Mouse (Mus musculus): ENCODE measurements around the gene Tat. TPM values are rescaled to one million over a fixed set of nuclear protein-coding genes. Genes with fewer than 3 reads are reported as not detected.
"Not testable (repeated sequence)": the region's sequence is repeated elsewhere in the genome, so short reads cannot be mapped to it uniquely, and the experiment has no call there.

The Tat gene
- total RNA-seq, 4 experiments from 2014 or later: 0.10 to 0.58 (median 0.25) TPM

GRCm38 (mm10) chr8:109983944-109984343 is 6.3 kb upstream of the Tat start:
- DNase-seq: peak; percentile 30

DNA sequence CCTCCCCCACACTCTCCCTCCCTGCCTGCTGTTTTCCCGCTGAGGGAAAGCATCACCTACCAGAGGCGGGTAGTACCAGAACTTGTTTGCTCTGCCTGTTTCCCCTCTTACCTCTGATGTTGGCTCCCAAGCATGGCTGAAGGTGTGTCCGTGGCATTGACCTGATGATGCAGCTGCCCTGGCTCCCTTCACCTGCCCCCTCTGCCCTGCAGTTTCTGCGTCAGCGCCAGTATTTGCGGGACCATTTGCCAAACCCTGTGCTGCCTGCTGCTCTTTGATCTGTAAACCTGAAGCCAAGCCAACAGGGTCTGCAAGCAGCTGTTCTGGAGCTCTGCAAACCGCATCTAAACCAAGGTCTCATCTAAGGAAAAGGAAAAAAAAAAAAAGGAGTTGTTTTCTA is 3.9 kb upstream of the Tat start:
- peak; percentile 31 for DNase-seq

DNA sequence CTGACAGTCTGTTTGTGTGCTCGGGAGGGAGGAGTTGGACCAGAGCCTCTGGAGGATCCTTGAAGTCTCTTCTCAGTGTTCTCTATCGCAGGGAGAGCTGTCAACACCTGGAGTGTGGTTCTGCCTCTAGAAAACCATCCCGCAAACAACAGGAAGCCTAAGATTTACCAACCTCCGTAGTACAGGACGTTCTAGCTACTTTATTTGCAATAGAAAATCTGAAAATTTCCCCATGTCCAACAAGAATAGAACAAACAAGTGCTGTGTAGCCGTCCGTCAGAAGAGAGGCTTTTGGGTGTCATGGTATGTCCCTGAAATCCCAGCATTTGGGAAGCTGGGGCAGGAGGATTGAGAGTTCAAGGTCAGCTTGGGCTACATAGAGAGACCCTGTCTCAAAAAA is 2.5 kb upstream of the Tat start:
- DNase-seq: no peak

DNA sequence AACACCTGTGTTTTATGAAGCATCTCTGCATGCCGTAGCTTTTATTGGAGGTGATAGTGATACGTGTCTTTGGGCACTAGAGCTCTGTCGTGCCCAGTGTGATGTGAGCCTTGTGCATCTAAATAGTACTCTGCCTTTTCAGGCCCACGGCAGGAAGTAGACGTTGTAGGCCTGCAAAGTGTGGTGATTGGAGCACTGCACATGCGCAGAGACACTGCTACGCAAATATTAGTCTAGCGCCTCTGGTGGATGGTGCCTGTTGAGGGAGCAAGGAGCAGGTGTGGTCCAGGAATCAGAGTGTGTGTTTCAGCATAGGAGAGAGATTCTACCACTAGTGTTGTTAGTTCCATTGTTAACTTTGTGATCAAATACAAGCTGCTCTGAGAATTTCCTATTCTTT is 1.1 kb upstream of the Tat start:
- no peak for DNase-seq

- no peak for DNase-seq
These were observed 1.9 kb downstream of the Tat start for GRCm38 (mm10) chr8:109992166-109992565.

GRCm38 (mm10) chr8:109992951-109993350 is 2.7 kb downstream of the Tat start:
- DNase-seq: no peak

- no peak for DNase-seq
These were observed 7.1 kb downstream of the Tat start for GRCm38 (mm10) chr8:109997381-109997780.

GRCm38 (mm10) chr8:109998066-109998465 is 7.8 kb downstream of the Tat start:
- no peak for DNase-seq

- DNase-seq: no peak
These were observed 9.7 kb downstream of the Tat start for GRCm38 (mm10) chr8:109999974-110000373.

DNA sequence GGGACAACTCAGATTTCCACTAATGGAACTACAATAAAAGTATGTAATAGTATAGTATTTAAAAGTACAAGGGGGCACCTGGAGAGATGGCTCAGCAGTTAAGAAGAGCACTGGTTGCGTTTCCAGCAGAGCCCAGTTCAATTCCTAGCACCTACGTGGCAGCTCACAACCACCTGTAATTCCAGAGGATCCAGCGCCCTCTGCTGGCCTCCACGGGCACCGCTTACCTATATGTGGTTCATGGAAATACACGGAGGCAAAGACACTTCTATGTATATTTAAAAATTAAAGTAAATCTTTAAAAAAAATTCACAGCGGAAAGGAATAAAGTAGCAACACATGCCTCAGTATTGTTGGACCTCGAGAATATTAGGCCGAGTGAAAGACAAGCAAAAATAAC is 12.7 kb downstream of the Tat start:
- no peak for DNase-seq

GRCm38 (mm10) chr8:110004300-110004699 is 14.1 kb downstream of the Tat start:
- no peak for DNase-seq

DNA sequence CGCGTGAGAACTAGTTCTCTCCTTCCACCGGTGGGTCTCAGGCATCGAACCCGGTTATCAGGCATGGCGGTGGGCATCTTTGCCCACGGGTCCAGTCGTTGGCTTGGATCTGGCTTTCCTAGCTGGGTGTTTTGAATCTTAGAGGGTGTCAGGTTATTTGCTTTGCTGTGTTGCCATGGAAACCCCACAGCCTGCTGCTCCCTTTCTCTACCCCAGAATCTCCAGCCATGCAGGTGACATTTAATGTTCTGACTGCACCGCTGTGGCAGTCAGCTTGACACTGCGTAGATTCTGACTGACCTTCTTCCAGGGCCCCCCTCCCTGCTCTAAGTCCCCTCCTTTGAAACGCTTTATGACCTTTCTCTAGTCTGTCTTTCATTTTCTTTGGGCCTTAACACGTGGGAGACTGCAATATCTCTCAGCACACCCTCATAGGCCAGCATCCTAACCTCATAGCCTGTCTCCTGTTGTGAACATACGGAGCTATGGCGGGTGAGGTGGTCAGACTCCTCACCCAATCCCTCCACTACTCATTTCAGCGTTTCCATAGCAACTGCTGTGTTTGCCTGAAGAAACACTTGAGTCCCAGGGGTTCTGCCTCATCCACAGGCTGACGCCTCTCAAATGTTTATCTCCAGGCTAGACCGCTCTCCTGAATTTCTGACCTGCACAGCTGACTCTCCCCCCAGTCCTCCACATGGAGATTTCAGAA is 16.2 kb downstream of the Tat start:
- DNase-seq: no peak

DNA sequence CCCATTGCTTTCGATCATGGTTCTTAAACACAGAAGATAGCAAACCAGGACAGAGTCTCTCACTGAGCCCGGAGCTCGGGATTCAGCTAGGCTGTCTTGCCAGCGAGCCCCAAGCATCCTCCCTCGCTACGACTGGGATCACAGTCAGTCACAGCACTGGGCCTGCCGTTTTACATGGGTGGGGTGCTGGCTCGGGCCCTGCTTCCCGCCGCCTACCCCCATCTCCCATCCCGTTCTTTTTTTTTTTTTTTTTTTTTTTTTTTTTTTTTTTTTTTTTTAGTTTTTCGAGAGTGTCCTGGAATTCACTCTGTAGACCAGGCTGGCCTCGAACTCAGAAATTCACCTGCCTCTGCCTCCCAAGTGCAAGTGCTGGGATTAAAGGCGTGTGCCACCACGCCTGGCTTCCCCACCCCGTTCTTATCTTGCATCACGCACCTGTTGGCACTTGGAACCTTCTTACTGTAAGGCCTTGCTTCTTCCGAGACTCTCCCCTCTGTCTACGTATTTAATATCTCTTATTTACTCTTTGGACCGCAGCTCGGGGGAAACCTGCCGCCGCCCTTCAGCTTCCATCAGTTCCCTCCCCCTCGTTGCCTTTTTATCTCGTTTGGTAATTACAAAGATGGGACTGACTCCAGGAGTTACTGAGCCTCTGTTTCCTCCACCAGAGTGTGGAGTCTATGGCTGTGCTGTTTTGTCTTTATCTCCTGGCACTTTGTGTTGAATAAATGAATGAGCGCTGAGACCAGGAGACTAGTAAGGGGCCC is 18.2 kb downstream of the Tat start:
- no peak for DNase-seq

GRCm38 (mm10) chr8:110008995-110009446 is 18.8 kb downstream of the Tat start:
- DNase-seq: no peak

DNA sequence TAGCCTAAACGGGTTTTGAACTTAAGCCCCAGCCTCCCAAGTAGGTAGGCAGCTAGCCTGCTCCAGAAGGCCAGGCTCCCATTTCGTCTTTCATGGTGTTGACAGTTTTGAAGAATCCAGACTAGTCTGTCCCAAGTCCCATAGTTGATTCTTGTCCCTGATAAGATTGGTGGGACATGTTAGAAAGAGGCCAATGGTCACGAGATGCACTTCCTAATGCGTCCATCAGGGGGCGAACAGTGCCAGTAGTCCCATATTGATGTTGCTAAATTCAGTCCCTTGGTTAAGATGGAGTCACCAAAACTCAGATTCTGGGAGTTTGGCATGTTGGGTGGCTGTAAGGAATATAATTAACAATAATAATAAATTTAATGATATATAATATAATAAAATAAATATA is 20.6 kb downstream of the Tat start:
- peak; percentile 30 for DNase-seq

DNA sequence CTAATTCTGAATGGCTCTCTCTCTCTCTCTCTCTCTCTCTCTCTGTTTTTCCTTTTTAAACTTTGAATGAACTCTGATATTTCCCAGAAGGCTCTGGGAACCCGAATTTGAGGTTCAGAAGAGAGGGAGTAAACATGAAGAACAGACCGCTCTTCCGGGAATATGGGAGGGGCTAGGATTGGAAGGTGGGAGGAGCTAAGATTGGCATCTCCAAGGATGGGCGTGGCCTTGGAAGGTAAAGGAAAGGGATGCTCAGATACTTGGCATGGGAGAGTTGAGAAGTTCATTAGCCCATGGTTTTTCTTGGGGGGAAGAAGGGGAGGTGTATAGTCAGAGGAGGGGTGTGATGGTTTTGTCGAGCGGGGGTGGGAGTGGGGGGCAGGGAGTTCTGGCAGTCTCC is 31.8 kb downstream of the Tat start:
- no peak for DNase-seq

GRCm38 (mm10) chr8:110022768-110023344 is 32.6 kb downstream of the Tat start:
- DNase-seq: no peak

GRCm38 (mm10) chr8:110033771-110034170 is 43.5 kb downstream of the Tat start:
- not testable (repeated sequence) for DNase-seq

GRCm38 (mm10) chr8:110034331-110034730 is 44.1 kb downstream of the Tat start:
- DNase-seq: no peak

- no peak for DNase-seq
These were observed 45.9 kb downstream of the Tat start for GRCm38 (mm10) chr8:110036156-110036555.

- no peak for DNase-seq
These were observed 49.0 kb downstream of the Tat start for GRCm38 (mm10) chr8:110039216-110039615.

GRCm38 (mm10) chr8:110039659-110040058 is 49.4 kb downstream of the Tat start, which contains the start of gene Chst4:
TSS of gene Chst4 (minus strand) at chr8:110039740.
- DNase-seq: no peak

- no peak for DNase-seq
These were observed 50.3 kb downstream of the Tat start for GRCm38 (mm10) chr8:110040509-110040908.

Data from adrenal gland, adult 8-10 months (tissue).